Mouse (Mus musculus) stomach, embryonic 16.5 days (tissue): Measurements from ENCODE around the gene Dpep1. TPM values are rescaled to one million over a fixed set of nuclear protein-coding genes. Genes with fewer than 3 reads are reported as not detected.

Experiments
- ATAC-seq: fragments of 200-750 bp; cut with Nextera tagmentation; 2 replicates; pipeline ENCODE4 v1.8.0; 2017; ENCODE audit warnings: moderate number of reproducible peaks, moderate TSS enrichment; ENCODE audit not compliant: insufficient read depth, low FRiP score
- H3K27ac ChIP-seq: fragments of 300-500 bp; sonication (generic); 2 replicates; pipeline ENCODE4 v1.5.1; 2014; ENCODE audit warnings: low read length
- H3K27me3 ChIP-seq: fragments of 300-500 bp; sonication (generic); 2 replicates; pipeline ENCODE4 v1.6.1; 2014; ENCODE audit warnings: low read length, control low read depth, mixed read lengths; ENCODE audit not compliant: control insufficient read depth, insufficient read depth
- H3K36me3 ChIP-seq: fragments of 300-500 bp; sonication (generic); 2 replicates; pipeline ENCODE4 v1.6.1; 2014; ENCODE audit warnings: low read length; ENCODE audit not compliant: control insufficient read depth, insufficient read depth
- H3K4me1 ChIP-seq: fragments of 300-500 bp; sonication (generic); 2 replicates; pipeline ENCODE4 v1.6.1; 2014; ENCODE audit warnings: low read length, control low read depth, mixed read lengths; ENCODE audit not compliant: control insufficient read depth, insufficient read depth
- H3K4me2 ChIP-seq: fragments of 300-500 bp; sonication (generic); 2 replicates; pipeline ENCODE4 v1.6.1; 2014; ENCODE audit warnings: low read depth, low read length, mixed read lengths
- H3K4me3 ChIP-seq: fragments of 300-500 bp; sonication (generic); replicated peaks from 2 replicates; pipeline ENCODE4 v1.5.1; 2014; ENCODE audit warnings: mild to moderate bottlenecking, low read length
- H3K9ac ChIP-seq: fragments of 300-500 bp; sonication (generic); 2 replicates; pipeline ENCODE4 v1.6.1; 2014; ENCODE audit warnings: low read length
- H3K9me3 ChIP-seq: fragments of 300-500 bp; sonication (generic); replicated peaks from 2 replicates; pipeline ENCODE4 v1.6.1; 2016; ENCODE audit warnings: low read length, control low read depth; ENCODE audit not compliant: control insufficient read depth
- WGBS: fragments of 180-500 bp; shearing (Covaris S2); extraction: QIAGEN DNeasy Blood & Tissue Kit; methylation state at CpG from one replicate; pipeline ENCODE4 v1.1.7; 2014; 5-methylcytosine and 5-hydroxymethylcytosine counted together
- polyA plus RNA-seq: library from polyadenylated mRNA; unstranded; fragments of >200 nt; fragmentation: Nextera tagmentation; extraction: Ambion mirVana; gene quantifications from 2 replicates; pipeline ENCODE4 v1.2.1, GENCODE M21; 2015

The Dpep1 gene
- 6.1 and 7.0 TPM in 2 replicates for polyA plus RNA-seq

GRCm38 (mm10) chr8:123185566-123186409, at the start of gene Dpep1:
Gene Dpep1, plus strand, starts transcription at chr8:123186242.
- Histone ChIP-seq H3K9ac (peak within 1 kb of the TSS; percentile 15; the same call in 1 of the 2 replicates), H3K9me3 (no peaks in the 10 kb centered on the region), H3K4me2 (no peak within 1 kb of the TSS), H3K36me3 (no peaks in the 10 kb centered on the region), H3K4me3 (no peak within 1 kb of the TSS), H3K27ac (peak within 1 kb of the TSS; percentile 74), H3K27me3 (no peaks in the 10 kb centered on the region), H3K4me1 (0 out of 2 replicates have a peak, but pooled peaks cover 7% of the 10 kb centered on the region)
- WGBS = 19% methylated on average over 19 of the region's 19 CpGs
- 0 out of 2 replicates have a peak, but pooled peaks have one; percentile 7 for ATAC-seq

- ATAC-seq = no peak
- Histone ChIP-seq H3K4me3 (no peak overlapping the region), H3K4me2 (no peak overlapping the region), H3K9ac (no peak overlapping the region), H3K9me3 (no peaks in the 10 kb centered on the region), H3K36me3 (no peaks in the 10 kb centered on the region), H3K4me1 (peaks cover 33% of the 10 kb centered on the region), H3K27me3 (no peaks in the 10 kb centered on the region), H3K27ac (peak overlapping the region; percentile 87)
- 69% methylated on average over 9 of the region's 9 CpGs for WGBS
These were observed 49.8 kb upstream of the Dpep1 start for GRCm38 (mm10) chr8:123136287-123136686.

DNA sequence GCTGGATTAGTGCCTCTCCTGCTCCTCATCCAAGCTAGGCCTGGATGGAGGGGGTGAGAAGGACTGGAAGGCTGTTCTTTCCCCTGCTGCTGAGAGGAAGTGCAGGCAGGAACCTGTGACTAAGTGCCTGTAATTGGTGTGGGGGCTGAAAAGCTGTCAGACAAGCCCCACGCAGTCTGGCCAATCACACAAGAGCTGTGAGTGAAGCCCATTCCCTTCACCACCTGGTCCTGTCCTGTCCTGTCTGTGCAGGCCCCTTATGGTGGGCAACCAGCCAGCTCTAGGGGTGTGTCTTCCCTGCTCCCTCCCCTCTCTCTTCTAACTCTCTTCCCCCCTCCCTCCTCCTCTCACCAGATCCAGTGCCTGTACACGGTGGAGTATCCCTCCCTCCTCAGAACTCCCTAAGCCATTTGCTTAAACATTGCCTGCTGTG, 48.4 kb upstream of the Dpep1 start:
- Histone ChIP-seq H3K27me3 (no peaks in the 10 kb centered on the region), H3K4me3 (no peak overlapping the region), H3K36me3 (no peaks in the 10 kb centered on the region), H3K27ac (peak overlapping the region; percentile 87), H3K4me2 (no peak overlapping the region), H3K4me1 (peaks cover 42% of the 10 kb centered on the region), H3K9me3 (no peaks in the 10 kb centered on the region), H3K9ac (peak overlapping the region; percentile 54)
- 10% methylated on average over 2 of the region's 2 CpGs for WGBS
- peak; percentile 91 for ATAC-seq

DNA sequence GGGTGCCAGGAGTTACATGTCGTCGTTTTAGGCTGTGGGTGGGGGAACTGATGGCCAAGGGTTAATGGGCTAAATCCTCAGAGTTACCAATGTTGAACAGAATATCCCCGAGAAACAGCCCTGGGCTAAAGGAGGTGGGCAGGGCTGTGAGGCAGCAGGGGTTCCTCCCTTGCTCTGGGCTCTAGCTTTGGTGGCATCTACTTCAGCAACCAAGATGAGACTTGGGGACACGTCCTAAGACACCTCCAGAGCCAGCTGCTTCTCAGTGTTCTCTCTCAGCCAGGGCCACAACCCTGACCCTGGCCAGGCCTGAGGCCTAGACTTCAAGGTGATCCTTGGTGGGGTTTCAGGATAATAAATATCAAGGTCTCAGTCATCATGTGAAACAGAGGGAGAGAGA, 47.3 kb upstream of the Dpep1 start:
- Histone ChIP-seq H3K4me3 (no peak overlapping the region), H3K36me3 (no peaks in the 10 kb centered on the region), H3K27ac (no peak overlapping the region), H3K4me1 (peaks cover 43% of the 10 kb centered on the region), H3K9me3 (no peaks in the 10 kb centered on the region), H3K27me3 (no peaks in the 10 kb centered on the region), H3K4me2 (no peak overlapping the region), H3K9ac (no peak overlapping the region)
- 56% methylated on average over 4 of the region's 4 CpGs for WGBS
- ATAC-seq = no peak

- Histone ChIP-seq H3K9me3 (no peaks in the 10 kb centered on the region), H3K9ac (0 out of 2 replicates have a peak overlapping the region, but pooled peaks have one; percentile 7), H3K27me3 (no peaks in the 10 kb centered on the region), H3K4me2 (no peak overlapping the region; the same call in 1 of the 2 replicates), H3K27ac (peak overlapping the region; percentile 97), H3K36me3 (no peaks in the 10 kb centered on the region), H3K4me3 (no peak overlapping the region), H3K4me1 (peaks cover 30% of the 10 kb centered on the region)
- peak; percentile 15; the same call in 1 of the 2 replicates for ATAC-seq
- 48% methylated on average over 14 of the region's 14 CpGs for WGBS
These were observed 44.1 kb upstream of the Dpep1 start for GRCm38 (mm10) chr8:123141741-123142462.

GRCm38 (mm10) chr8:123145279-123145678, 40.8 kb upstream of the Dpep1 start:
- H3K9me3 ChIP-seq = no peaks in the 10 kb centered on the region
- no peak overlapping the region for H3K4me3 ChIP-seq
- no peaks in the 10 kb centered on the region for H3K36me3 ChIP-seq
- peaks cover 13% of the 10 kb centered on the region for H3K4me1 ChIP-seq
- H3K27ac ChIP-seq = peak overlapping the region; percentile 85
- no peak for ATAC-seq
- H3K9ac ChIP-seq = no peak overlapping the region
- 45% methylated on average over 6 of the region's 6 CpGs for WGBS
- H3K27me3 ChIP-seq = no peaks in the 10 kb centered on the region
- no peak overlapping the region for H3K4me2 ChIP-seq

- Histone ChIP-seq H3K9ac (peak overlapping the region; percentile 28; the same call in 1 of the 2 replicates), H3K4me2 (no peak overlapping the region), H3K27ac (peak overlapping the region; percentile 85), H3K36me3 (no peaks in the 10 kb centered on the region), H3K27me3 (no peaks in the 10 kb centered on the region), H3K9me3 (no peaks in the 10 kb centered on the region), H3K4me3 (no peak overlapping the region), H3K4me1 (peaks cover 17% of the 10 kb centered on the region)
- ATAC-seq = no peak
- WGBS = 46% methylated on average over 7 of the region's 7 CpGs
These were observed 39.7 kb upstream of the Dpep1 start for GRCm38 (mm10) chr8:123146390-123146789.

GRCm38 (mm10) chr8:123150737-123151171, 35.3 kb upstream of the Dpep1 start:
- ATAC-seq = peak; percentile 66; the same call in 1 of the 2 replicates
- 37% methylated on average over 9 of the region's 9 CpGs for WGBS

DNA sequence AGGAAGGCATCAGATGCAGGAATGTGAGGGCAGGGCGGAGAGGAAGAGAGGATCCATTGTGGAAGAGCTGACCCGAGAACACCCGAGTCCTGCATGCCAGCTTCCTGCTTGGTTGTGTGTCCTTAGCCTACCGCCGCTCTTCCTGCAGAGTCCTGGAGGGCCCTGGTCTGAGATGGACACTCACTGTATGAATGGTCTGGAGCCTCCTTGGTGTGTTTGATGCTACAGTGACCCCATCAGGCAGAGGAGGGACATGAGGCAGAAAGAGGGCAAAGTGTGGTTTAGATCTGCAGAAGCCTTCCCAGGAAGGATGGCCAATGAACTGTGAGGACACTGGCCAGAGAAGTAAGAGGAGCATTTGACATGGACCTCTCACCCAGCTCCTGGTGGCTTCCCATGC, 30.9 kb upstream of the Dpep1 start:
- ATAC-seq = no peak
- no peak overlapping the region for H3K4me3 ChIP-seq
- no peak overlapping the region for H3K9ac ChIP-seq
- H3K27ac ChIP-seq = no peak overlapping the region
- no peaks in the 10 kb centered on the region for H3K36me3 ChIP-seq
- peaks cover 34% of the 10 kb centered on the region for H3K4me1 ChIP-seq
- WGBS = 72% methylated on average over 5 of the region's 5 CpGs
- H3K27me3 ChIP-seq = no peaks in the 10 kb centered on the region
- no peaks in the 10 kb centered on the region for H3K9me3 ChIP-seq
- H3K4me2 ChIP-seq = no peak overlapping the region

More at GRCm38 (mm10) chr8:123150737-123151171, 35.3 kb upstream of the Dpep1 start:
- H3K4me3 ChIP-seq = no peak overlapping the region
- H3K9me3 ChIP-seq = no peaks in the 10 kb centered on the region
- no peak overlapping the region for H3K9ac ChIP-seq
- no peak overlapping the region for H3K4me2 ChIP-seq
- H3K36me3 ChIP-seq = no peaks in the 10 kb centered on the region
- peaks cover 10% of the 10 kb centered on the region for H3K4me1 ChIP-seq
- H3K27ac ChIP-seq = peak overlapping the region; percentile 78
- no peaks in the 10 kb centered on the region for H3K27me3 ChIP-seq
